Mouse (Mus musculus): ENCODE measurements around the gene Inhbb.

DNA sequence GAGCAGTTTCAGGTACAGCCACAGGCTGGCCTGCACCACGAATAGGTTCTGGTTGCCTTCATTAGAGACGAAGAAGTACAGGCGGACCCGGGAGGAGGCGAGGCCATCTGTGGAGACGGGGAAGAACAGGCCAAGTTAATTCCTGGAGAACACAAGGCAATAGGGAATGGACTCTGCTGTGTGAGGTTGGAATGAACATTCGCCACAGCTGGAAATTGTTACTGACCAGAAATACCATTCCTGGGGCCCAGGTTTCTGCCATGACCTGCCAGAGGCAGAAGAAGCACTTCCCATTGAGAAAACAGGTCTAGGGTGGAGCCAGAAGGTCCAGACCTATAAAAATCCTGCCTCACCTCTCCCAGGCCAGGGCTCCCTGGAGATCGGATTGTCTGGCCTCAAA, 4.1 kb downstream of the Inhbb start:
- TF ChIP-seq CTCF (IDR thresholded peaks at IDR 0.05; ENCODE audit: low read depth, low read length) = no peak
- TF ChIP-seq POLR2A (IDR thresholded peaks at IDR 0.05; ENCODE audit: borderline replicate concordance, low read depth, low read length) = no peak
